Mouse (Mus musculus) forebrain, embryonic 16.5 days (tissue): ENCODE results near the gene Astl. TPM values are rescaled to one million over a fixed set of nuclear protein-coding genes. Genes with fewer than 3 reads are reported as not detected.
"Not testable (repeated sequence)": the region's sequence is repeated elsewhere in the genome, so short reads cannot be mapped to it uniquely, and the experiment has no call there.

Source experiments
- ATAC-seq: fragments of 200-750 bp; cut with Nextera tagmentation; 2 replicates; pipeline ENCODE4 v1.8.0; 2017; ENCODE audit warnings: mild to moderate bottlenecking, moderate library complexity
- H3K27ac ChIP-seq: fragments of 300-500 bp; sonication (generic); 2 replicates; pipeline ENCODE4 v1.5.1; 2014; ENCODE audit warnings: low read length, control low read depth
- H3K27me3 ChIP-seq: fragments of 300-500 bp; sonication (generic); replicated peaks from 2 replicates; pipeline ENCODE4 v1.6.1; 2014; ENCODE audit warnings: low read length; ENCODE audit not compliant: control insufficient read depth, insufficient read depth
- H3K36me3 ChIP-seq: fragments of 300-500 bp; sonication (generic); 2 replicates; pipeline ENCODE4 v1.6.1; 2014; ENCODE audit not compliant: control insufficient read depth, insufficient read depth
- H3K4me1 ChIP-seq: fragments of 300-500 bp; sonication (generic); replicated peaks from 2 replicates; pipeline ENCODE4 v1.6.1; 2014; ENCODE audit warnings: low read length; ENCODE audit not compliant: control insufficient read depth, insufficient read depth
- H3K4me2 ChIP-seq: fragments of 300-500 bp; sonication (generic); 2 replicates; pipeline ENCODE4 v1.6.1; 2014; ENCODE audit warnings: mild to moderate bottlenecking, low read length, control low read depth
- H3K4me3 ChIP-seq: fragments of 300-500 bp; sonication (generic); replicated peaks from 2 replicates; pipeline ENCODE4 v1.5.1; 2014; ENCODE audit warnings: mild to moderate bottlenecking, low read length, control low read depth
- H3K9ac ChIP-seq: fragments of 300-500 bp; sonication (generic); replicated peaks from 2 replicates; pipeline ENCODE4 v1.6.1; 2014; ENCODE audit warnings: low read depth, low read length, control low read depth
- H3K9me3 ChIP-seq: fragments of 300-500 bp; sonication (generic); 2 replicates; pipeline ENCODE4 v1.6.1; 2016; ENCODE audit warnings: low read length; ENCODE audit not compliant: control insufficient read depth
- WGBS: fragments of 180-500 bp; shearing (Covaris S2); extraction: QIAGEN DNeasy Blood & Tissue Kit; methylation state at CpG from one replicate; pipeline ENCODE4 v1.1.7; 2014; 5-methylcytosine and 5-hydroxymethylcytosine counted together
- polyA plus RNA-seq: library from polyadenylated mRNA; unstranded; fragments of >200 nt; fragmentation: Nextera tagmentation; extraction: Ambion mirVana; gene quantifications from 2 replicates; pipeline ENCODE4 v1.2.1, GENCODE M21; 2015

Gene Astl
- not detected in 2 replicates for polyA plus RNA-seq

DNA sequence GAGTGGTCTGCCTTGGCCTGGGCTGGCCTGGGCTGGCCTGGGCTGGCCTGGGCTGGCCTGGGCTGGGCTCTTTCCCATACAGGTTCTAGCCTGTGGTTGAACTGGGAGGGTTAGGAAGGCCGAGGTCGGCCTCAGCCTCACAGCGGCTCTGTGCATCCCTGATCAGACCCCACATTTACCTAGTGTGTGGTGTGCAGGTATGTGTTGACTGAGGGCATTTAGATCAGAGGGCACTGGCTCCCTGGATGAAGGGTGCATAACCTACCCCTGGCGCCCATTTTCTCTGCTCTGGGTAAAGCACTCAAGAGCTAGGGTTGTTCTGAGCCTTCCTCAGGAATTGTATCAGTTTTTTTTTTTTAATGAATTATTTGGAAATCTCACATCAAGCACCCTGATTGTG is at the start of gene Astl:
TSS of gene Astl (plus strand) at position 224 of the 400 bp plus-strand sequence.
- H3K4me2 ChIP-seq = no peak within 1 kb of the TSS
- peaks cover 24% of the 10 kb centered on the region for H3K27me3 ChIP-seq
- no peak within 1 kb of the TSS for H3K27ac ChIP-seq
- 69% methylated on average over 4 of the region's 4 CpGs for WGBS
- no peak for ATAC-seq
- no peak within 1 kb of the TSS for H3K9ac ChIP-seq
- no peaks in the 10 kb centered on the region for H3K36me3 ChIP-seq
- no peak within 1 kb of the TSS; the same call in 1 of the 2 replicates for H3K4me3 ChIP-seq
- H3K9me3 ChIP-seq = no peaks in the 10 kb centered on the region
- peaks cover 9% of the 10 kb centered on the region; the same call in 1 of the 2 replicates for H3K4me1 ChIP-seq

- H3K4me3 ChIP-seq = no peak overlapping the region
These were observed 46.2 kb upstream of the Astl start for GRCm38 (mm10) chr2:127292250-127292649.

GRCm38 (mm10) chr2:127297001-127297805 is 41.2 kb upstream of the Astl start:
- no peaks in the 10 kb centered on the region for H3K4me1 ChIP-seq
- no peak overlapping the region for H3K4me2 ChIP-seq
- H3K9ac ChIP-seq = no peak overlapping the region
- H3K27ac ChIP-seq = no peak overlapping the region
- no peaks in the 10 kb centered on the region for H3K9me3 ChIP-seq
- H3K27me3 ChIP-seq = no peaks in the 10 kb centered on the region
- 93% methylated on average over 7 of the region's 7 CpGs for WGBS
- no peak for ATAC-seq
- peaks cover 36% of the 10 kb centered on the region for H3K36me3 ChIP-seq
- no peak overlapping the region for H3K4me3 ChIP-seq

More at GRCm38 (mm10) chr2:127292250-127292649, 46.2 kb upstream of the Astl start:
- ATAC-seq = no peak
- 89% methylated on average over 4 of the region's 4 CpGs for WGBS
- Histone ChIP-seq H3K4me2 (no peak overlapping the region), H3K9ac (no peak overlapping the region), H3K27me3 (no peaks in the 10 kb centered on the region), H3K36me3 (peaks cover 34% of the 10 kb centered on the region), H3K9me3 (no peaks in the 10 kb centered on the region), H3K4me1 (no peaks in the 10 kb centered on the region), H3K27ac (no peak overlapping the region)

DNA sequence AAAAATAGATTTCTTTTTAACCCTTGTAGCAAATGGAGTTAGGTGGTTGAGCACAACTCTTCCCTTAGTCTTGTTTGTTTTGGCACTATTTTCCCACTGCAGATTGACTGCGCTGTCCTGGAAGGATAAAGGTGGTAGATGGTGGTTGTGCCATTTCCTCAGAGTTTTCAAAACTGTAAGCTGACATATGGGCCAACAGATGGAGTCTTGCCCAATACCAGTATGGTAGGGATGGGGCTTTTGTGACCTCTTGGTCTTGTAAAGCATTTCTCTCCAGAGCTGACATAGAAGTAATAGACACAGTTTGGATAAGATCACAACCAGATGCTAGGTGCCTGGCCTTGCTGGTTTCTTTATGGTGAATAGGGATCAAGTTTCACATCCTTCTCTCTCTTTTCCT is 40.4 kb upstream of the Astl start:
- Histone ChIP-seq H3K9me3 (no peaks in the 10 kb centered on the region), H3K27ac (no peak overlapping the region), H3K4me3 (no peak overlapping the region), H3K36me3 (peaks cover 34% of the 10 kb centered on the region), H3K4me1 (no peaks in the 10 kb centered on the region), H3K4me2 (no peak overlapping the region), H3K27me3 (no peaks in the 10 kb centered on the region), H3K9ac (no peak overlapping the region)
- ATAC-seq = no peak
- WGBS = 97% methylated on average over 1 of the region's 1 CpGs

- Histone ChIP-seq H3K9me3 (no peaks in the 10 kb centered on the region), H3K4me2 (no peak overlapping the region), H3K27ac (no peak overlapping the region), H3K9ac (no peak overlapping the region), H3K27me3 (no peaks in the 10 kb centered on the region), H3K4me1 (no peaks in the 10 kb centered on the region), H3K4me3 (no peak overlapping the region), H3K36me3 (peaks cover 19% of the 10 kb centered on the region)
- no peak for ATAC-seq
- 93% methylated on average over 3 of the region's 3 CpGs for WGBS
These were observed 37.7 kb upstream of the Astl start for GRCm38 (mm10) chr2:127300701-127301100.

- H3K9me3 ChIP-seq = no peaks in the 10 kb centered on the region
- H3K4me3 ChIP-seq = no peak overlapping the region
- H3K27ac ChIP-seq = no peak overlapping the region
- H3K4me2 ChIP-seq = no peak overlapping the region
- H3K9ac ChIP-seq = no peak overlapping the region
- no peaks in the 10 kb centered on the region for H3K4me1 ChIP-seq
- WGBS = 91% methylated on average over 3 of the region's 3 CpGs
- ATAC-seq = no peak
- H3K27me3 ChIP-seq = no peaks in the 10 kb centered on the region
- H3K36me3 ChIP-seq = peaks cover 17% of the 10 kb centered on the region
These were observed 36.6 kb upstream of the Astl start for GRCm38 (mm10) chr2:127301883-127302282.

- H3K9ac ChIP-seq, H3K36me3 ChIP-seq, H3K4me3 ChIP-seq, H3K27ac ChIP-seq, H3K4me2 ChIP-seq, ATAC-seq, H3K9me3 ChIP-seq, H3K4me1 ChIP-seq, H3K27me3 ChIP-seq: not testable (repeated sequence)
- 93% methylated on average over 4 of the region's 4 CpGs for WGBS
These were observed 34.2 kb upstream of the Astl start for GRCm38 (mm10) chr2:127304192-127304591.

GRCm38 (mm10) chr2:127304609-127305210 is 33.7 kb upstream of the Astl start:
- WGBS = 88% methylated on average over 3 of the region's 3 CpGs
- no peak overlapping the region for H3K4me3 ChIP-seq
- H3K27me3 ChIP-seq = no peaks in the 10 kb centered on the region
- peaks cover 3% of the 10 kb centered on the region; the same call in 1 of the 2 replicates for H3K36me3 ChIP-seq
- H3K9ac ChIP-seq = no peak overlapping the region
- H3K27ac ChIP-seq = no peak overlapping the region
- no peaks in the 10 kb centered on the region for H3K4me1 ChIP-seq
- no peak for ATAC-seq
- no peak overlapping the region for H3K4me2 ChIP-seq
- H3K9me3 ChIP-seq = no peaks in the 10 kb centered on the region

- H3K4me3 ChIP-seq = no peak overlapping the region
- no peak overlapping the region for H3K9ac ChIP-seq
- H3K4me1 ChIP-seq = no peaks in the 10 kb centered on the region
- H3K9me3 ChIP-seq = no peaks in the 10 kb centered on the region
- no peaks in the 10 kb centered on the region for H3K27me3 ChIP-seq
- ATAC-seq = no peak
- H3K4me2 ChIP-seq = no peak overlapping the region
- H3K36me3 ChIP-seq = no peaks in the 10 kb centered on the region
- H3K27ac ChIP-seq = no peak overlapping the region
These were observed 32.3 kb upstream of the Astl start for GRCm38 (mm10) chr2:127306123-127306522.
